Mouse (Mus musculus) thymus, adult 18-20 months (tissue): ENCODE data around the gene Ccn1.

Source experiments
- DNase-seq, 2 experiments: peaks; one replicate each; pipeline ENCODE4 v3.0.0; 2022; ENCODE audit warnings: mixed read lengths in 2 of 2

Gene Ccn1

GRCm38 (mm10) chr3:145614362-145615115, 35.2 kb downstream of the Ccn1 start:
- DNase-seq, result no peak

- DNase-seq, result no peak
Observed at GRCm38 (mm10) chr3:145613234-145613633, 36.5 kb downstream of the Ccn1 start.

- DNase-seq, result no peak
Observed at GRCm38 (mm10) chr3:145612662-145613061, 37.1 kb downstream of the Ccn1 start.

- no peak for DNase-seq
Observed at GRCm38 (mm10) chr3:145608320-145608719, 41.5 kb downstream of the Ccn1 start.

GRCm38 (mm10) chr3:145605437-145606123, 44.2 kb downstream of the Ccn1 start:
- DNase-seq, result no peak

- no peak for DNase-seq
Observed at GRCm38 (mm10) chr3:145602410-145603206, 47.2 kb downstream of the Ccn1 start.

GRCm38 (mm10) chr3:145601345-145601744, 48.4 kb downstream of the Ccn1 start:
- no peak for DNase-seq

- DNase-seq, result no peak
Observed at GRCm38 (mm10) chr3:145600801-145601200, 49.0 kb downstream of the Ccn1 start.

GRCm38 (mm10) chr3:145599059-145599458, 50.7 kb downstream of the Ccn1 start:
- DNase-seq, result no peak
